Mouse (Mus musculus) hindlimb bud, embryonic 11.5 days (tissue): ENCODE results near the gene Tfpi2.

Experiments
- DNase-seq: peaks from one replicate; pipeline ENCODE4 v3.0.0-alpha.2; 2012; ENCODE audit warnings: low read depth, low spot score; ENCODE audit errors: extremely low spot score

Gene Tfpi2

GRCm38 (mm10) chr6:3922870-3923269, 65.8 kb downstream of the Tfpi2 start:
- DNase-seq: no peak

DNA sequence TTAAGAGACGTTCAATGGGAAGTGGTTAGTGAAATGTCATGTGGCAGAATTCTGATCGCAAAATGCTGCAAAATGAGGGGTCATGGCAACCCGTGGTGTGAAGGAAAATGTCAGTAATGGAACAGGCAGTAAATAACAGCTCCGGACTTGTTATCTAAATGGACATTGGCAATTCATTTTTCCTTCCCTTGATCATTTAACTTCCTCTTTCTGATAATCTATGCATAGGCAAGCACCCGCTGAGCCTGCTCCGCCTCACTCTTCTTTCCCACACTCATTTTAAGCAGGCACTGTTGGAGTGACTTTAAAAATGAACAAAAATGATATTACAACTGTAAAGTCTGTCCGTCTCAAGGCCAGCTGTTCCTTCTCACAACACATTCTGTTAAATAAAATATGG, 72.7 kb downstream of the Tfpi2 start:
- no peak for DNase-seq
